Mouse (Mus musculus): ENCODE measurements around the gene Kif26b. TPM values are rescaled to one million over a fixed set of nuclear protein-coding genes. Genes with fewer than 3 reads are reported as not detected.
A peak's percentile ranks its signal among the peaks of the same experiment; 100 is the strongest.

Kif26b gene
- total RNA-seq, 2 experiments from 2014 or later = 0.04 to 0.20 TPM

GRCm38 (mm10) chr1:178646589-178646988, 117.7 kb downstream of the Kif26b start:
- ATAC-seq (ENCODE audit: poor library complexity, severe bottlenecking) = no peak

- no peak for ATAC-seq (ENCODE audit: poor library complexity, severe bottlenecking)
Measured at GRCm38 (mm10) chr1:178655525-178655924, 126.6 kb downstream of the Kif26b start.

- no peak for ATAC-seq (ENCODE audit: poor library complexity, severe bottlenecking)
Measured at GRCm38 (mm10) chr1:178661035-178661434, 132.1 kb downstream of the Kif26b start.

- ATAC-seq (ENCODE audit: poor library complexity, severe bottlenecking) = no peak
Measured at GRCm38 (mm10) chr1:178661556-178661955, 132.6 kb downstream of the Kif26b start.

GRCm38 (mm10) chr1:178663539-178663938, 134.6 kb downstream of the Kif26b start:
- no peak for ATAC-seq (ENCODE audit: poor library complexity, severe bottlenecking)

GRCm38 (mm10) chr1:178664271-178664969, 135.5 kb downstream of the Kif26b start:
- peak; percentile 43 for ATAC-seq (ENCODE audit: poor library complexity, severe bottlenecking)

GRCm38 (mm10) chr1:178666524-178666923, 137.6 kb downstream of the Kif26b start:
- ATAC-seq (ENCODE audit: poor library complexity, severe bottlenecking) = no peak

GRCm38 (mm10) chr1:178667808-178668207, 138.9 kb downstream of the Kif26b start:
- ATAC-seq (ENCODE audit: poor library complexity, severe bottlenecking) = no peak

- ATAC-seq (ENCODE audit: poor library complexity, severe bottlenecking) = no peak
Measured at GRCm38 (mm10) chr1:178668907-178669306, 140.0 kb downstream of the Kif26b start.

GRCm38 (mm10) chr1:178673051-178673450, 144.1 kb downstream of the Kif26b start:
- no peak for ATAC-seq (ENCODE audit: poor library complexity, severe bottlenecking)

- ATAC-seq (ENCODE audit: poor library complexity, severe bottlenecking) = no peak
Measured at GRCm38 (mm10) chr1:178673506-178673905, 144.6 kb downstream of the Kif26b start.

- peak; percentile 43 for ATAC-seq (ENCODE audit: poor library complexity, severe bottlenecking)
Measured at GRCm38 (mm10) chr1:178675542-178676252, 146.8 kb downstream of the Kif26b start.

- no peak for ATAC-seq (ENCODE audit: poor library complexity, severe bottlenecking)
Measured at GRCm38 (mm10) chr1:178677160-178677559, 148.2 kb downstream of the Kif26b start.

GRCm38 (mm10) chr1:178677630-178678221, 148.8 kb downstream of the Kif26b start:
- ATAC-seq (ENCODE audit: poor library complexity, severe bottlenecking) = peak; percentile 78

- no peak for ATAC-seq (ENCODE audit: poor library complexity, severe bottlenecking)
Measured at GRCm38 (mm10) chr1:178683631-178684030, 154.7 kb downstream of the Kif26b start.

GRCm38 (mm10) chr1:178684991-178685680, 156.2 kb downstream of the Kif26b start:
- ATAC-seq (ENCODE audit: poor library complexity, severe bottlenecking) = no peak

GRCm38 (mm10) chr1:178686881-178687280, 158.0 kb downstream of the Kif26b start:
- no peak for ATAC-seq (ENCODE audit: poor library complexity, severe bottlenecking)

GRCm38 (mm10) chr1:178689512-178689911, 160.6 kb downstream of the Kif26b start:
- no peak for ATAC-seq (ENCODE audit: poor library complexity, severe bottlenecking)

- no peak for ATAC-seq (ENCODE audit: poor library complexity, severe bottlenecking)
Measured at GRCm38 (mm10) chr1:178691679-178692078, 162.8 kb downstream of the Kif26b start.

- no peak for ATAC-seq (ENCODE audit: poor library complexity, severe bottlenecking)
Measured at GRCm38 (mm10) chr1:178700102-178700501, 171.2 kb downstream of the Kif26b start.

- ATAC-seq (ENCODE audit: poor library complexity, severe bottlenecking) = no peak
Measured at GRCm38 (mm10) chr1:178703496-178703895, 174.6 kb downstream of the Kif26b start.
